Mouse (Mus musculus): ENCODE data around the gene Med20.
"Not testable (repeated sequence)": the region's sequence is repeated elsewhere in the genome, so short reads cannot be mapped to it uniquely, and the experiment has no call there.

Gene Med20

GRCm38 (mm10) chr17:47628851-47629676 is 17.7 kb downstream of the Med20 start:
- DNase-seq: peak; percentile 96

GRCm38 (mm10) chr17:47629717-47630677 is 18.6 kb downstream of the Med20 start:
- DNase-seq: no peak

GRCm38 (mm10) chr17:47630678-47631065 is 19.3 kb downstream of the Med20 start, which contains the start of gene Usp49:
Gene Usp49, plus strand, starts transcription at chr17:47630690.
- DNase-seq: no peak

GRCm38 (mm10) chr17:47632181-47632840 is 20.9 kb downstream of the Med20 start:
- DNase-seq: no peak

- no peak for DNase-seq
Observed at GRCm38 (mm10) chr17:47633999-47634770, 22.8 kb downstream of the Med20 start.

- DNase-seq: no peak
Observed at GRCm38 (mm10) chr17:47642992-47643391, 31.6 kb downstream of the Med20 start.

GRCm38 (mm10) chr17:47646683-47647082 is 35.3 kb downstream of the Med20 start:
- DNase-seq: peak; percentile 63

GRCm38 (mm10) chr17:47648966-47649365 is 37.6 kb downstream of the Med20 start:
- no peak for DNase-seq

GRCm38 (mm10) chr17:47651953-47652352 is 40.6 kb downstream of the Med20 start:
- DNase-seq: no peak

- not testable (repeated sequence) for DNase-seq
Observed at GRCm38 (mm10) chr17:47654346-47654745, 43.0 kb downstream of the Med20 start.

GRCm38 (mm10) chr17:47655697-47656096 is 44.3 kb downstream of the Med20 start:
- DNase-seq: no peak

- no peak for DNase-seq
Observed at GRCm38 (mm10) chr17:47657901-47658300, 46.5 kb downstream of the Med20 start.

- DNase-seq: no peak
Observed at GRCm38 (mm10) chr17:47658741-47659243, 47.4 kb downstream of the Med20 start.

- no peak for DNase-seq
Observed at GRCm38 (mm10) chr17:47663009-47663713, 51.8 kb downstream of the Med20 start.

- no peak for DNase-seq
Observed at GRCm38 (mm10) chr17:47664474-47664873, 53.1 kb downstream of the Med20 start.

- no peak for DNase-seq
Observed at GRCm38 (mm10) chr17:47669166-47669565, 57.8 kb downstream of the Med20 start.

GRCm38 (mm10) chr17:47671988-47672310 is 60.6 kb downstream of the Med20 start:
- DNase-seq: no peak

GRCm38 (mm10) chr17:47672311-47673111 is 61.1 kb downstream of the Med20 start:
- DNase-seq: no peak
